Comparison of ENCODE assay signal across 8 mouse cellular contexts in the genomic region with DNA sequence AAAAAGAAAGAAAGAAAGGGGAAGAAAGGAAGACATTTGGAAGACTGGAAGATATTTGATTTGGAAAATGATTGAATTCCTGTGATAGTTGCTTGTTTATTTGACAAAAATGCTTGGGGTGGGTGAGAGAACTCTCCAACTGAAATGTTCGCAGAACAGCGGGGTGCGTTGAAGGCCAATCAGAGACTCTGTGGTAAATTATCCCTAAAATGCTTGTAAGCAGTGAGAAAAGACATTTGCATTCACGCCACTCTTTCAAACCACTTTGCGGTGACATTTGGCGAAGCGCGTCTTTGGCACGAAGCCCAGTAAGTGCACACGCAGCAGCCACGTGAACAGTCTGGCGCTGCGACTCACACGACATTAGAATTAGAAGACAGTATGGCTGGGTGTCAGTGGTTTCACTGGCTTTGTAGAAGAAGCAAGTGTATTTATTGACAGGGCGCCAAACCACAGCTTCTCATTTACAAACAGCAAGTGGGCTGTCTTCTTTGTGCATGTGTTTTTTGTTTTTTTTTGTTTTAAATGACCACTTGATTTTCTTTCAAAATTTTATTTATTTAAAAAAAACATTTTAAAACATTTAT. TPM values are rescaled to one million over a fixed set of nuclear protein-coding genes. Genes with fewer than 3 reads are reported as not detected.
A peak's percentile ranks its signal among the peaks of the same experiment; 100 is the strongest.
DNase-seq lines count a peak whose midpoint lies in the region; ATAC-seq lines count a peak whose summit lies in the region.

No protein-coding gene starts in this region.

- H3K36me3 ChIP-seq in midbrain, embryonic 13.5 days: no peaks in the 10 kb centered on the region
- no peaks in the 10 kb centered on the region for H3K36me3 ChIP-seq in midbrain, embryonic 11.5 days (ENCODE audit: control insufficient read depth, insufficient read depth, low read length)
- no peaks in the 10 kb centered on the region for H3K36me3 ChIP-seq in splenic B cell, adult 2 months (ENCODE audit: control insufficient read depth, insufficient read depth, low read length, poor library complexity, severe bottlenecking)

- intact Hi-C loops in left cerebral cortex, postnatal 25 days (cut with DNase I): no loop called here

- DNase-seq in midbrain, embryonic 11.5 days (ENCODE audit: low spot score, missing footprints): no peak
- DNase-seq in adrenal gland, postnatal 25 days: peak; percentile 44
- DNase-seq in frontal cortex, postnatal 10 days (ENCODE audit: low spot score in 2 of 2): peak; percentile 66 to 76
- DNase-seq in left cerebral cortex, postnatal 25 days (ENCODE audit: low spot score in 2 of 2): peak; percentile 82 to 83
- DNase-seq in splenic B cell, adult 2 months (ENCODE audit: low read depth, low spot score): peak; percentile 56
- no peak for DNase-seq in urinary bladder, postnatal 36 days (ENCODE audit: low spot score in 2 of 2)

- no peaks in the 10 kb centered on the region for H3K27me3 ChIP-seq in midbrain, embryonic 13.5 days
- no peaks in the 10 kb centered on the region for H3K27me3 ChIP-seq in midbrain, embryonic 11.5 days (ENCODE audit: control insufficient read depth, insufficient read depth, low read length)
- no peaks in the 10 kb centered on the region for H3K27me3 ChIP-seq in splenic B cell, adult 2 months (ENCODE audit: control insufficient read depth, insufficient read depth, low read length, poor library complexity, severe bottlenecking)

- H3K9me3 ChIP-seq in midbrain, embryonic 13.5 days: no peaks in the 10 kb centered on the region
- H3K9me3 ChIP-seq in midbrain, embryonic 11.5 days (ENCODE audit: control insufficient read depth, low read length): no peaks in the 10 kb centered on the region

- 68% methylated on average over 15 of the region's 15 CpGs for WGBS in midbrain, embryonic 13.5 days
- 94% methylated on average over 15 of the region's 15 CpGs for WGBS in midbrain, embryonic 11.5 days

- no peak overlapping the region for H3K27ac ChIP-seq in midbrain, embryonic 13.5 days
- no peak overlapping the region for H3K27ac ChIP-seq in midbrain, embryonic 11.5 days (ENCODE audit: low read depth, low read length)

- ATAC-seq in midbrain, embryonic 13.5 days: 0 out of 2 replicates have a peak, but pooled peaks have one; percentile 62
- no peak for ATAC-seq in midbrain, embryonic 11.5 days (ENCODE audit: low FRiP score)
- no peak for ATAC-seq in activated CD4-positive, CD25-positive, alpha-beta regulatory T cell, adult 4 months

- H3K4me2 ChIP-seq in midbrain, embryonic 13.5 days (replicated peaks): no peak overlapping the region
- no peak overlapping the region for H3K4me2 ChIP-seq in midbrain, embryonic 11.5 days

- H3K4me1 ChIP-seq in midbrain, embryonic 13.5 days (replicated peaks): no peaks in the 10 kb centered on the region
- no peaks in the 10 kb centered on the region for H3K4me1 ChIP-seq in midbrain, embryonic 11.5 days (ENCODE audit: control insufficient read depth, insufficient read depth, low read length)

- H3K4me3 ChIP-seq in midbrain, embryonic 13.5 days (replicated peaks): no peak overlapping the region
- H3K4me3 ChIP-seq in midbrain, embryonic 11.5 days (ENCODE audit: low read depth, low read length): no peak overlapping the region

- H3K9ac ChIP-seq in midbrain, embryonic 13.5 days (replicated peaks): no peak overlapping the region
- no peak overlapping the region for H3K9ac ChIP-seq in midbrain, embryonic 11.5 days (ENCODE audit: low read length)

RNA-seq across cellular contexts. Expression of a gene that starts 43.1 kb away (rescaled TPM):
- 4.6 TPM in 2 replicates for polyA plus RNA-seq in midbrain, embryonic 13.5 days (2015; fragmentation: Nextera tagmentation; extraction: Ambion mirVana)
- 3.4 and 3.8 TPM in 2 replicates for polyA plus RNA-seq in midbrain, embryonic 11.5 days (2014; fragmentation: Nextera tagmentation; extraction: Ambion mirVana)
- total RNA-seq in adrenal gland, postnatal 25 days (2021): 38.5 and 53.8 TPM in 2 replicates
- 100 to 1,000 TPM; 135 to 139 TPM for total RNA-seq in left cerebral cortex, postnatal 25 days (2021)
- 10 to 100 TPM in 1 of 2 experiments, 1 to 10 TPM in 1; 6.3 to 10.5 TPM for polyA plus RNA-seq in activated CD4-positive, CD25-positive, alpha-beta regulatory T cell, adult 4 months (2017; shearing (Covaris generic))

RNA-seq across cellular contexts. Expression of a gene that starts 56.4 kb away (rescaled TPM):
- polyA plus RNA-seq in midbrain, embryonic 13.5 days (2015; fragmentation: Nextera tagmentation; extraction: Ambion mirVana): 0.44 and 1.1 TPM in 2 replicates
- polyA plus RNA-seq in midbrain, embryonic 11.5 days (2014; fragmentation: Nextera tagmentation; extraction: Ambion mirVana): 0.22 TPM in 1 of 2 replicates, not detected in the other
- total RNA-seq in adrenal gland, postnatal 25 days (2021): 220 and 309 TPM in 2 replicates
- not detected for total RNA-seq in left cerebral cortex, postnatal 25 days (2021)
- polyA plus RNA-seq in activated CD4-positive, CD25-positive, alpha-beta regulatory T cell, adult 4 months (2017; shearing (Covaris generic)): 100 to 1,000 TPM in 1 of 2 experiments, 10 to 100 TPM in 1; 82.2 to 161 TPM

Comparison
In these comparisons a context has a peak if more than half of its experiments do, and no peak if none do; other contexts are left out.
1. DNase-seq: peak in adrenal gland, postnatal 25 days (single experiment), frontal cortex, postnatal 10 days (2 of 2), left cerebral cortex, postnatal 25 days (2 of 2) and splenic B cell, adult 2 months (single experiment); none in midbrain, embryonic 11.5 days (single experiment) and urinary bladder, postnatal 36 days (0 of 2).
2. RNA of a gene that starts 56.4 kb away (polyA plus RNA-seq): 82.2 to 161 TPM in activated CD4-positive, CD25-positive, alpha-beta regulatory T cell, adult 4 months; 0.44 to 1.1 TPM in midbrain, embryonic 13.5 days and 0.22 TPM in midbrain, embryonic 11.5 days; every median in the first group is over 10 times any median in the second.